Mouse (Mus musculus) forebrain, postnatal 0 days (tissue): Measurements from ENCODE around the gene Adamts9. TPM values are rescaled to one million over a fixed set of nuclear protein-coding genes. Genes with fewer than 3 reads are reported as not detected.

Experiments used
- ATAC-seq: fragments of 200-750 bp; cut with Nextera tagmentation; 2 replicates; pipeline ENCODE4 v1.8.0; 2017; ENCODE audit warnings: mild to moderate bottlenecking, moderate library complexity
- DNase-seq: peaks from one replicate; pipeline ENCODE4 v3.0.0-alpha.2; 2015
- H3K27ac ChIP-seq: fragments of 300-500 bp; sonication (generic); 2 replicates; pipeline ENCODE4 v1.5.1; 2014; ENCODE audit warnings: low read depth, mild to moderate bottlenecking, antibody characterized with exemption, low read length, moderate library complexity, mixed read lengths
- H3K27me3 ChIP-seq: fragments of 300-500 bp; sonication (generic); 2 replicates; pipeline ENCODE4 v1.6.1; 2014; ENCODE audit warnings: mild to moderate bottlenecking, low read length, mixed read lengths; ENCODE audit not compliant: insufficient read depth
- H3K36me3 ChIP-seq: fragments of 300-500 bp; sonication (generic); 2 replicates; pipeline ENCODE4 v1.6.1; 2014; ENCODE audit warnings: mild to moderate bottlenecking, moderate library complexity; ENCODE audit not compliant: insufficient read depth
- H3K4me1 ChIP-seq: fragments of 300-500 bp; sonication (generic); 2 replicates; pipeline ENCODE4 v1.6.1; 2014; ENCODE audit warnings: antibody characterized with exemption; ENCODE audit not compliant: insufficient read depth
- H3K4me2 ChIP-seq: fragments of 300-500 bp; sonication (generic); 2 replicates; pipeline ENCODE4 v1.6.1; 2014; ENCODE audit warnings: low read depth, mild to moderate bottlenecking, moderate library complexity
- H3K4me3 ChIP-seq: fragments of 300-500 bp; sonication (generic); 2 replicates; pipeline ENCODE4 v1.5.1; 2014; ENCODE audit warnings: low read depth, low read length, mixed read lengths
- H3K9ac ChIP-seq: fragments of 300-500 bp; sonication (generic); 2 replicates; pipeline ENCODE4 v1.6.1; 2014; ENCODE audit warnings: mild to moderate bottlenecking
- H3K9me3 ChIP-seq: fragments of 300-500 bp; sonication (generic); 2 replicates; pipeline ENCODE4 v1.6.1; 2016; ENCODE audit warnings: low read length
- CTCF ChIP-seq: sonication (generic); IDR thresholded peaks from 2 replicates; pipeline ENCODE4 v1.5.1; 2016; ENCODE audit warnings: antibody characterized with exemption, control low read depth, low read depth
- WGBS: fragments of 180-500 bp; shearing (Covaris S2); extraction: QIAGEN DNeasy Blood & Tissue Kit; methylation state at CpG from one replicate; pipeline ENCODE4 v1.1.7; 2014; 5-methylcytosine and 5-hydroxymethylcytosine counted together
- polyA plus RNA-seq: library from polyadenylated mRNA; unstranded; fragments of >200 nt; fragmentation: Nextera tagmentation; extraction: Ambion mirVana; gene quantifications from 2 replicates; pipeline ENCODE4 v1.2.1, GENCODE M21; 2015
- total RNA-seq: library from RNA; depleted of rRNA; stranded (reverse); fragments of >200 nt; gene quantifications from 2 replicates; pipeline ENCODE4 v1.2.3, GENCODE M21; 2014

The Adamts9 gene
- total and polyA plus RNA-seq, 2 experiments from 2014 or later: 0.62 to 7.3 TPM

- WGBS: 86% methylated on average over 7 of the region's 7 CpGs
- Histone ChIP-seq H3K9ac (no peak overlapping the region), H3K4me3 (no peak overlapping the region), H3K27me3 (no peaks in the 10 kb centered on the region), H3K4me1 (no peaks in the 10 kb centered on the region), H3K4me2 (no peak overlapping the region), H3K9me3 (no peaks in the 10 kb centered on the region), H3K27ac (no peak overlapping the region), H3K36me3 (no peaks in the 10 kb centered on the region)
- ATAC-seq: no peak
- DNase-seq: no peak
- no peak for TF ChIP-seq CTCF
These were observed 38.3 kb upstream of the Adamts9 start for GRCm38 (mm10) chr6:92981451-92982186.

GRCm38 (mm10) chr6:92973340-92973739, 30.0 kb upstream of the Adamts9 start:
- peak; percentile 41 for DNase-seq
- no peak overlapping the region for H3K27ac ChIP-seq
- no peaks in the 10 kb centered on the region for H3K9me3 ChIP-seq
- no peaks in the 10 kb centered on the region for H3K36me3 ChIP-seq
- no peak for TF ChIP-seq CTCF
- peak; percentile 62 for ATAC-seq
- H3K4me3 ChIP-seq: no peak overlapping the region
- H3K9ac ChIP-seq: no peak overlapping the region
- no peak overlapping the region for H3K4me2 ChIP-seq
- no peaks in the 10 kb centered on the region for H3K27me3 ChIP-seq
- 63% methylated on average over 3 of the region's 3 CpGs for WGBS
- H3K4me1 ChIP-seq: no peaks in the 10 kb centered on the region

- no peak for TF ChIP-seq CTCF
- no peak for DNase-seq
- H3K4me2 ChIP-seq: no peak overlapping the region
These were observed 25.4 kb upstream of the Adamts9 start for GRCm38 (mm10) chr6:92968718-92969117.

GRCm38 (mm10) chr6:92968216-92968615, 24.9 kb upstream of the Adamts9 start:
- H3K27ac ChIP-seq: no peak overlapping the region
- no peaks in the 10 kb centered on the region for H3K9me3 ChIP-seq
- no peak for TF ChIP-seq CTCF
- H3K4me2 ChIP-seq: no peak overlapping the region
- H3K4me3 ChIP-seq: no peak overlapping the region
- DNase-seq (no peak), ATAC-seq (no peak)
- no peaks in the 10 kb centered on the region for H3K27me3 ChIP-seq
- no peak overlapping the region for H3K9ac ChIP-seq
- H3K4me1 ChIP-seq: no peaks in the 10 kb centered on the region
- no peaks in the 10 kb centered on the region for H3K36me3 ChIP-seq
- 66% methylated on average over 3 of the region's 3 CpGs for WGBS

More at GRCm38 (mm10) chr6:92968718-92969117, 25.4 kb upstream of the Adamts9 start:
- ATAC-seq: no peak
- Histone ChIP-seq H3K4me1 (no peaks in the 10 kb centered on the region), H3K36me3 (no peaks in the 10 kb centered on the region), H3K27ac (no peak overlapping the region), H3K27me3 (no peaks in the 10 kb centered on the region), H3K9me3 (no peaks in the 10 kb centered on the region), H3K9ac (no peak overlapping the region), H3K4me3 (no peak overlapping the region)
- 57% methylated on average over 3 of the region's 3 CpGs for WGBS

- 76% methylated on average over 3 of the region's 3 CpGs for WGBS
- Histone ChIP-seq H3K4me3 (no peak overlapping the region), H3K9me3 (no peaks in the 10 kb centered on the region), H3K36me3 (no peaks in the 10 kb centered on the region), H3K4me1 (no peaks in the 10 kb centered on the region), H3K27ac (no peak overlapping the region), H3K27me3 (no peaks in the 10 kb centered on the region), H3K9ac (no peak overlapping the region), H3K4me2 (no peak overlapping the region)
- DNase-seq (no peak), ATAC-seq (no peak)
- no peak for TF ChIP-seq CTCF
These were observed 19.7 kb upstream of the Adamts9 start for GRCm38 (mm10) chr6:92962966-92963365.

- no peaks in the 10 kb centered on the region for H3K9me3 ChIP-seq
- no peaks in the 10 kb centered on the region for H3K27me3 ChIP-seq
- no peak overlapping the region for H3K4me2 ChIP-seq
- H3K27ac ChIP-seq: no peak overlapping the region
- ATAC-seq (no peak), DNase-seq (no peak)
- H3K9ac ChIP-seq: no peak overlapping the region
- WGBS: 97% methylated on average over 6 of the region's 6 CpGs
- H3K4me1 ChIP-seq: no peaks in the 10 kb centered on the region
- H3K4me3 ChIP-seq: no peak overlapping the region
- TF ChIP-seq CTCF: no peak
- H3K36me3 ChIP-seq: no peaks in the 10 kb centered on the region
These were observed 17.7 kb upstream of the Adamts9 start for GRCm38 (mm10) chr6:92960997-92961396.

- Histone ChIP-seq H3K4me2 (no peak overlapping the region), H3K4me3 (no peak overlapping the region), H3K27ac (no peak overlapping the region), H3K27me3 (no peaks in the 10 kb centered on the region), H3K36me3 (no peaks in the 10 kb centered on the region), H3K9ac (no peak overlapping the region), H3K4me1 (no peaks in the 10 kb centered on the region), H3K9me3 (no peaks in the 10 kb centered on the region)
- no peak for TF ChIP-seq CTCF
- ATAC-seq (no peak), DNase-seq (no peak)
- 92% methylated on average over 2 of the region's 2 CpGs for WGBS
These were observed 16.1 kb upstream of the Adamts9 start for GRCm38 (mm10) chr6:92959416-92959815.
